Mouse (Mus musculus) small intestine, adult 2 months (tissue): ENCODE results near the gene G0s2.

Source experiments
- CTCF ChIP-seq: fragments of 200-500 bp; IDR thresholded peaks from 2 replicates; pipeline ENCODE4 v1.5.1; 2012; ENCODE audit warnings: low read depth, mild to moderate bottlenecking, control low read depth, inconsistent platforms, low read length, moderate library complexity, mixed read lengths; ENCODE audit not compliant: insufficient replicate concordance, insufficient read length; ENCODE audit errors: extremely low read depth
- POLR2A ChIP-seq: fragments of 200-500 bp; IDR thresholded peaks from 2 replicates; pipeline ENCODE4 v1.6.1; 2012; ENCODE audit warnings: low read depth, mild to moderate bottlenecking, control low read depth, inconsistent platforms, low read length, moderate library complexity

- no peak for TF ChIP-seq POLR2A
- TF ChIP-seq CTCF, result no peak
Observed at GRCm38 (mm10) chr1:193311596-193311995, 38.6 kb upstream of the G0s2 start.
